8 mouse cellular contexts compared by ENCODE assay signal in the genomic region with DNA sequence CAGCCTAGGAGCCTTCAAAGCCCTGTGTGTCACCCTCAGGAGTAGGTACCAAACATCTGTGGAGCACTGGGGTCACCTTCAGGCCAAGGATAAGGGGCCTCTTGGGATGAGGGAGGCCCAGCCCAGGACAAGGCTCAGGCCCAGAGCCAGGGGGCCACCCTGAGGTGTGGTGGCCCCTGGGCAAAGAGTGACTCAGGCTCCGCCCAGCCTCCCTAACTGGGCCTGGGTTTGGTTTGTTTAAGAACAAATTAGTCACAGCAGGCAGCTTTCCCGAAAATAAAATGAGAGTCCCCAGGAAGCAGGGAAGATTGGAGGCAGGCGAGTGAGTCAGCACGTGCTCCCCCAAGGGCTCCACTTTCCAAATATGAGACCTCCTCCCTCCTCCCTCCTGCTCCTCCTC. TPM values are rescaled to one million over a fixed set of nuclear protein-coding genes. Genes with fewer than 3 reads are reported as not detected.
DNase-seq lines count a peak whose midpoint lies in the region; ATAC-seq and TF ChIP-seq lines count a peak whose summit lies in the region.

No protein-coding gene starts in this region.

- no peaks in the 10 kb centered on the region for H3K36me3 ChIP-seq in midbrain, embryonic 14.5 days (ENCODE audit: control insufficient read depth, insufficient read depth, low read length)

- WGBS in midbrain, embryonic 14.5 days = 21% methylated on average over 4 of the region's 4 CpGs

- DNase-seq in layer of hippocampus, adult 2 months (ENCODE audit: low spot score in 2 of 2) = peak; percentile 30 to 69
- DNase-seq in layer of hippocampus, postnatal 14 days (ENCODE audit: low spot score in 2 of 2) = no peak
- peak; percentile 94 for DNase-seq in brain, adult 2 months (ENCODE audit: low read depth, low spot score)
- peak; percentile 65 for DNase-seq in heart, postnatal 25 days (ENCODE audit: low spot score)
- DNase-seq in right cerebral cortex, postnatal 25 days = peak; percentile 70
- DNase-seq in retina, postnatal 1 day = no peak
- no peak for DNase-seq in midbrain, embryonic 14.5 days

- no peaks in the 10 kb centered on the region for H3K9me3 ChIP-seq in midbrain, embryonic 14.5 days (ENCODE audit: control insufficient read depth, low read length)

- H3K27ac ChIP-seq in layer of hippocampus, adult 2 months = no peak overlapping the region
- no peak overlapping the region for H3K27ac ChIP-seq in midbrain, embryonic 14.5 days (replicated peaks; ENCODE audit: low read depth, low read length)

- H3K4me1 ChIP-seq in midbrain, embryonic 14.5 days (ENCODE audit: control insufficient read depth, insufficient read depth, low read length) = peaks cover 8% of the 10 kb centered on the region; the same call in 1 of the 2 replicates

- intact Hi-C loops in heart, postnatal 25 days (cut with DNase I) = no loop called here

- H3K27me3 ChIP-seq in midbrain, embryonic 14.5 days (ENCODE audit: control insufficient read depth, insufficient read depth, low read length) = peaks cover 12% of the 10 kb centered on the region

- no peak for TF ChIP-seq CTCF in layer of hippocampus, adult 2 months (conservative IDR thresholded peaks at IDR 0.05)

- no peak for ATAC-seq in midbrain, embryonic 14.5 days (ENCODE audit: low FRiP score, low TSS enrichment)
- no peak for ATAC-seq in granulocyte monocyte progenitor cell, adult 5-6 weeks (replicated peaks; ENCODE audit: poor library complexity, severe bottlenecking)

- no peak overlapping the region for H3K9ac ChIP-seq in midbrain, embryonic 14.5 days (replicated peaks; ENCODE audit: low read length)

- H3K4me2 ChIP-seq in midbrain, embryonic 14.5 days (ENCODE audit: low read length) = no peak overlapping the region

- H3K4me3 ChIP-seq in layer of hippocampus, adult 2 months = no peak overlapping the region
- no peak overlapping the region for H3K4me3 ChIP-seq in midbrain, embryonic 14.5 days (replicated peaks; ENCODE audit: low read depth, low read length)

RNA-seq across cellular contexts. Expression of a gene that starts 37.7 kb away (rescaled TPM):
- 1 to 10 TPM in 1 of 2 experiments, under 1 TPM in 1; 0.92 to 1.3 TPM for total RNA-seq in layer of hippocampus, adult 2 months (2021)
- 1 to 10 TPM; 2.1 to 3.2 TPM for total RNA-seq in layer of hippocampus, postnatal 14 days (2021)
- 1 to 10 TPM; 5.2 to 6.3 TPM for total RNA-seq in heart, postnatal 25 days (2021)
- 4.3 and 7.2 TPM in 2 replicates for polyA plus RNA-seq in midbrain, embryonic 14.5 days (2014; fragmentation: Nextera tagmentation; extraction: Ambion mirVana)
- 0.41 TPM in 1 of 2 replicates, not detected in the other for total RNA-seq in granulocyte monocyte progenitor cell, adult 5-6 weeks (2014; fragmentation: Nextera tagmentation)
- 2.0 and 2.2 TPM in 2 replicates for total RNA-seq in granulocyte monocyte progenitor cell, adult 5-6 weeks (2017)

RNA-seq across cellular contexts. Expression of a gene that starts 53.9 kb away (rescaled TPM):
- total RNA-seq in layer of hippocampus, adult 2 months (2021) = 10 to 100 TPM; 76.2 to 81.3 TPM
- 10 to 100 TPM; 65.4 to 66.9 TPM for total RNA-seq in layer of hippocampus, postnatal 14 days (2021)
- total RNA-seq in heart, postnatal 25 days (2021) = 10 to 100 TPM; 18.1 to 18.2 TPM
- 47.9 and 51.4 TPM in 2 replicates for polyA plus RNA-seq in midbrain, embryonic 14.5 days (2014; fragmentation: Nextera tagmentation; extraction: Ambion mirVana)
- 43.1 and 44.5 TPM in 2 replicates for total RNA-seq in granulocyte monocyte progenitor cell, adult 5-6 weeks (2014; fragmentation: Nextera tagmentation)
- total RNA-seq in granulocyte monocyte progenitor cell, adult 5-6 weeks (2017) = 18.8 and 23.3 TPM in 2 replicates

RNA-seq across cellular contexts. Expression of a gene that starts 58.9 kb away (rescaled TPM):
- total RNA-seq in layer of hippocampus, adult 2 months (2021) = 1 to 10 TPM; 4.7 to 5.3 TPM
- total RNA-seq in layer of hippocampus, postnatal 14 days (2021) = 1 to 10 TPM; 3.1 to 3.5 TPM
- total RNA-seq in heart, postnatal 25 days (2021) = 1 to 10 TPM; 6.7 to 7.3 TPM
- polyA plus RNA-seq in midbrain, embryonic 14.5 days (2014; fragmentation: Nextera tagmentation; extraction: Ambion mirVana) = 2.3 and 3.1 TPM in 2 replicates
- total RNA-seq in granulocyte monocyte progenitor cell, adult 5-6 weeks (2014; fragmentation: Nextera tagmentation) = 1.2 and 6.5 TPM in 2 replicates
- 0.10 and 2.9 TPM in 2 replicates for total RNA-seq in granulocyte monocyte progenitor cell, adult 5-6 weeks (2017)

Comparison
In these comparisons a context has a peak if more than half of its experiments do, and no peak if none do; other contexts are left out.
1. DNase-seq: peak in layer of hippocampus, adult 2 months (2 of 2), brain, adult 2 months (single experiment), heart, postnatal 25 days (single experiment) and right cerebral cortex, postnatal 25 days (single experiment); none in layer of hippocampus, postnatal 14 days (0 of 2), retina, postnatal 1 day (single experiment) and midbrain, embryonic 14.5 days (single experiment).